Comparison of ENCODE assay signal across 15 mouse cellular contexts in the genomic region with DNA sequence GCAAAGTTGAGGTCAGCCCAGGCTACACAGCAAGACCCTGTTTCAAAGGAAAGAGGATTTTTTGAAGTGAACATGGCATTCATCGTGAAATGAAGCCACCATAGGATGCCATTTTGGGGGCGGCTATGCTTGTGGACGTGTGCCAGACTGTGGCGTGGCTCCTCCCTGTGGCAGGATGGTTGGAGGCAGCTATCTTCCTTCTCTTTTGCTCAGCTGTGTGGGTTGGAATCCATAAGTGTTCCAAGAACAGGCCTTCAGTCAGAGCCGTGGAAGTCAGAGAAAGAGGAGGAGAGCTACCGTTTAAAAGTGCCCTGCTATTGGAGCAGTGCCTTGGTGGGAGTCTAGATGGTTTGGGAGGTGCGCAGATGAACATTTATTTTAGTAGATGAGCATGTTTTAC.
DNase-seq lines count a peak whose midpoint lies in the region; ATAC-seq lines count a peak whose summit lies in the region.
"Had no signal": no experiment of that assay in that cellular context is flagged by ENCODE, and none has a peak within 500 bp of the region (broad histone marks: within the 10 kb centered on the region; RNA-seq: fewer than 3 reads in every experiment).

No protein-coding gene starts in this region.

- peak; percentile 75 for ATAC-seq in frontal cortex, adult (ENCODE audit: low TSS enrichment)
- ATAC-seq: hindbrain, postnatal 0 days had no signal

- DNase-seq in cerebellum, postnatal 10 days: peak; percentile 56 to 58
- no peak for DNase-seq in cerebellum, adult 18-20 months
- peak; percentile 58 to 60 for DNase-seq in layer of hippocampus, postnatal 36 days
- DNase-seq in right cerebral cortex, adult 2 months (ENCODE audit: low spot score in 2 of 2): peak; percentile 70 to 76
- no peak for DNase-seq in thymus, adult 18-20 months
- DNase-seq in adrenal gland, postnatal 36 days: no peak
- DNase-seq in lung, postnatal 36 days: no peak
- DNase-seq: cerebellum, adult 11 months; embryo, embryonic 11 days; kidney, adult 18-20 months; kidney, postnatal 25 days; lung, adult 2 months; lung, postnatal 4 days had no signal

Comparison
In these comparisons a context has a peak if more than half of its experiments do, and no peak if none do; other contexts are left out.
1. DNase-seq: peak in cerebellum, postnatal 10 days (2 of 2), layer of hippocampus, postnatal 36 days (2 of 2) and right cerebral cortex, adult 2 months (2 of 2); none in cerebellum, adult 18-20 months (0 of 2), thymus, adult 18-20 months (0 of 2), adrenal gland, postnatal 36 days (0 of 2) and lung, postnatal 36 days (single experiment).